Mouse (Mus musculus) neural tube, embryonic 13.5 days (tissue): Measurements from ENCODE around the gene Tbc1d1. TPM values are rescaled to one million over a fixed set of nuclear protein-coding genes. Genes with fewer than 3 reads are reported as not detected.

Experiments used
- ATAC-seq: fragments of 200-750 bp; cut with Nextera tagmentation; 2 replicates; pipeline ENCODE4 v1.8.0; 2017; ENCODE audit warnings: low read depth, mild to moderate bottlenecking, moderate TSS enrichment, moderate library complexity
- H3K27ac ChIP-seq: fragments of 300-500 bp; sonication (generic); replicated peaks from 2 replicates; pipeline ENCODE4 v1.5.1; 2015; ENCODE audit warnings: moderate library complexity, mild to moderate bottlenecking, inconsistent platforms
- H3K27me3 ChIP-seq: fragments of 300-500 bp; sonication (generic); 2 replicates; pipeline ENCODE4 v1.6.1; 2015; ENCODE audit warnings: mild to moderate bottlenecking, inconsistent platforms
- H3K36me3 ChIP-seq: fragments of 300-500 bp; sonication (generic); 2 replicates; pipeline ENCODE4 v1.6.1; 2015; ENCODE audit warnings: mild to moderate bottlenecking, inconsistent platforms
- H3K4me1 ChIP-seq: fragments of 300-500 bp; sonication (generic); replicated peaks from 2 replicates; pipeline ENCODE4 v1.6.1; 2015; ENCODE audit warnings: inconsistent platforms
- H3K4me2 ChIP-seq: fragments of 300-500 bp; sonication (generic); 2 replicates; pipeline ENCODE4 v1.6.1; 2015; ENCODE audit warnings: inconsistent platforms, mild to moderate bottlenecking, moderate library complexity
- H3K4me3 ChIP-seq: fragments of 300-500 bp; sonication (generic); 2 replicates; pipeline ENCODE4 v1.5.1; 2015; ENCODE audit warnings: mild to moderate bottlenecking, inconsistent platforms
- H3K9ac ChIP-seq: fragments of 300-500 bp; sonication (generic); 2 replicates; pipeline ENCODE4 v1.6.1; 2015; ENCODE audit warnings: moderate library complexity, mild to moderate bottlenecking, inconsistent platforms
- H3K9me3 ChIP-seq: fragments of 300-500 bp; sonication (generic); 2 replicates; pipeline ENCODE4 v1.6.1; 2016; ENCODE audit warnings: inconsistent platforms
- WGBS: fragments of 180-500 bp; shearing (Covaris S2); methylation state at CpG from one replicate; pipeline ENCODE4 v1.1.7; 2015; 5-methylcytosine and 5-hydroxymethylcytosine counted together
- polyA plus RNA-seq: library from polyadenylated mRNA; unstranded; fragments of >200 nt; fragmentation: Nextera tagmentation; extraction: Ambion mirVana; gene quantifications from 2 replicates; pipeline ENCODE4 v1.2.1, GENCODE M21; 2015

Gene Tbc1d1
- polyA plus RNA-seq, 1 experiment from 2014 or later, result 14.9 TPM

GRCm38 (mm10) chr5:64340366-64340765, 184.3 kb downstream of the Tbc1d1 start:
- Histone ChIP-seq H3K9ac (no peak overlapping the region), H3K27me3 (no peaks in the 10 kb centered on the region), H3K27ac (no peak overlapping the region), H3K36me3 (peaks cover 5% of the 10 kb centered on the region; the same call in 1 of the 2 replicates), H3K4me1 (peaks cover 29% of the 10 kb centered on the region), H3K4me2 (no peak overlapping the region), H3K4me3 (no peak overlapping the region), H3K9me3 (no peaks in the 10 kb centered on the region)
- no peak for ATAC-seq
- WGBS, result 46% methylated on average over 3 of the region's 3 CpGs

GRCm38 (mm10) chr5:64341671-64342070, 185.6 kb downstream of the Tbc1d1 start:
- 76% methylated on average over 3 of the region's 3 CpGs for WGBS

GRCm38 (mm10) chr5:64342138-64342537, 186.0 kb downstream of the Tbc1d1 start:
- no peak for ATAC-seq
- 68% methylated on average over 10 of the region's 10 CpGs for WGBS
- Histone ChIP-seq H3K27ac (peak overlapping the region; percentile 14; the same call in 1 of the 2 replicates), H3K36me3 (0 out of 2 replicates have a peak, but pooled peaks cover 6% of the 10 kb centered on the region), H3K9me3 (no peaks in the 10 kb centered on the region), H3K27me3 (no peaks in the 10 kb centered on the region), H3K4me1 (peaks cover 33% of the 10 kb centered on the region), H3K9ac (no peak overlapping the region), H3K4me2 (no peak overlapping the region), H3K4me3 (no peak overlapping the region)

More at GRCm38 (mm10) chr5:64341671-64342070, 185.6 kb downstream of the Tbc1d1 start:
- Histone ChIP-seq H3K27ac (no peak overlapping the region), H3K36me3 (0 out of 2 replicates have a peak, but pooled peaks cover 6% of the 10 kb centered on the region), H3K4me1 (peaks cover 38% of the 10 kb centered on the region), H3K4me2 (no peak overlapping the region), H3K4me3 (no peak overlapping the region), H3K27me3 (no peaks in the 10 kb centered on the region), H3K9ac (no peak overlapping the region), H3K9me3 (no peaks in the 10 kb centered on the region)
- ATAC-seq, result no peak

GRCm38 (mm10) chr5:64343972-64344700, 188.0 kb downstream of the Tbc1d1 start:
- H3K36me3 ChIP-seq, result peaks cover 10% of the 10 kb centered on the region; the same call in 1 of the 2 replicates
- H3K27ac ChIP-seq, result no peak overlapping the region
- H3K4me2 ChIP-seq, result no peak overlapping the region
- H3K9me3 ChIP-seq, result no peaks in the 10 kb centered on the region
- peaks cover 34% of the 10 kb centered on the region for H3K4me1 ChIP-seq
- WGBS, result 51% methylated on average over 5 of the region's 5 CpGs
- ATAC-seq, result no peak
- H3K27me3 ChIP-seq, result no peaks in the 10 kb centered on the region
- no peak overlapping the region for H3K4me3 ChIP-seq
- H3K9ac ChIP-seq, result no peak overlapping the region

- H3K36me3 ChIP-seq, result peaks cover 19% of the 10 kb centered on the region; the same call in 1 of the 2 replicates
- no peak overlapping the region for H3K4me2 ChIP-seq
- H3K4me3 ChIP-seq, result no peak overlapping the region
- H3K9ac ChIP-seq, result no peak overlapping the region
- 52% methylated on average over 16 of the region's 16 CpGs for WGBS
- peaks cover 34% of the 10 kb centered on the region for H3K4me1 ChIP-seq
- H3K27ac ChIP-seq, result peak overlapping the region; percentile 18; the same call in 1 of the 2 replicates
- no peak for ATAC-seq
- H3K9me3 ChIP-seq, result no peaks in the 10 kb centered on the region
- no peaks in the 10 kb centered on the region for H3K27me3 ChIP-seq
Observed at GRCm38 (mm10) chr5:64345181-64345735, 189.2 kb downstream of the Tbc1d1 start.

GRCm38 (mm10) chr5:64345761-64346160, 189.7 kb downstream of the Tbc1d1 start:
- no peaks in the 10 kb centered on the region for H3K27me3 ChIP-seq
- no peak overlapping the region for H3K27ac ChIP-seq
- WGBS, result 83% methylated on average over 7 of the region's 7 CpGs
- no peak overlapping the region for H3K4me2 ChIP-seq
- peaks cover 34% of the 10 kb centered on the region for H3K4me1 ChIP-seq
- no peak overlapping the region for H3K9ac ChIP-seq
- no peak for ATAC-seq
- H3K4me3 ChIP-seq, result no peak overlapping the region
- H3K9me3 ChIP-seq, result no peaks in the 10 kb centered on the region
- H3K36me3 ChIP-seq, result peaks cover 21% of the 10 kb centered on the region; the same call in 1 of the 2 replicates

- Histone ChIP-seq H3K9me3 (no peaks in the 10 kb centered on the region), H3K27ac (no peak overlapping the region), H3K36me3 (peaks cover 27% of the 10 kb centered on the region; the same call in 1 of the 2 replicates), H3K4me2 (no peak overlapping the region), H3K9ac (no peak overlapping the region), H3K4me3 (no peak overlapping the region), H3K27me3 (no peaks in the 10 kb centered on the region), H3K4me1 (peaks cover 32% of the 10 kb centered on the region)
- WGBS, result 93% methylated on average over 6 of the region's 6 CpGs
- no peak for ATAC-seq
Observed at GRCm38 (mm10) chr5:64346343-64346885, 190.3 kb downstream of the Tbc1d1 start.

GRCm38 (mm10) chr5:64348166-64348565, 192.1 kb downstream of the Tbc1d1 start:
- Histone ChIP-seq H3K27ac (no peak overlapping the region), H3K4me1 (peaks cover 25% of the 10 kb centered on the region), H3K9me3 (no peaks in the 10 kb centered on the region), H3K9ac (no peak overlapping the region), H3K36me3 (peaks cover 25% of the 10 kb centered on the region; the same call in 1 of the 2 replicates), H3K4me3 (no peak overlapping the region), H3K4me2 (no peak overlapping the region), H3K27me3 (no peaks in the 10 kb centered on the region)
- ATAC-seq, result no peak
- WGBS, result over 99% methylated on average over 2 of the region's 2 CpGs

- ATAC-seq, result no peak; the same call in 1 of the 2 replicates
- Histone ChIP-seq H3K9me3 (no peaks in the 10 kb centered on the region), H3K4me3 (no peak overlapping the region), H3K27ac (0 out of 2 replicates have a peak overlapping the region, but pooled peaks have one; percentile 3), H3K9ac (no peak overlapping the region), H3K36me3 (peaks cover 25% of the 10 kb centered on the region; the same call in 1 of the 2 replicates), H3K27me3 (no peaks in the 10 kb centered on the region), H3K4me2 (no peak overlapping the region), H3K4me1 (peaks cover 25% of the 10 kb centered on the region)
- WGBS, result 76% methylated on average over 8 of the region's 8 CpGs
Observed at GRCm38 (mm10) chr5:64348780-64349179, 192.7 kb downstream of the Tbc1d1 start.

GRCm38 (mm10) chr5:64351968-64352367, 195.9 kb downstream of the Tbc1d1 start:
- no peak overlapping the region for H3K9ac ChIP-seq
- H3K9me3 ChIP-seq, result no peaks in the 10 kb centered on the region
- WGBS, result 85% methylated on average over 6 of the region's 6 CpGs
- H3K36me3 ChIP-seq, result peaks cover 22% of the 10 kb centered on the region; the same call in 1 of the 2 replicates
- H3K4me1 ChIP-seq, result peaks cover 3% of the 10 kb centered on the region; the same call in 1 of the 2 replicates
- no peak for ATAC-seq
- no peak overlapping the region for H3K27ac ChIP-seq
- H3K27me3 ChIP-seq, result no peaks in the 10 kb centered on the region
- no peak overlapping the region for H3K4me3 ChIP-seq
- no peak overlapping the region for H3K4me2 ChIP-seq

GRCm38 (mm10) chr5:64358639-64359584, 202.8 kb downstream of the Tbc1d1 start:
- Histone ChIP-seq H3K4me2 (no peak overlapping the region), H3K27ac (no peak overlapping the region), H3K27me3 (no peaks in the 10 kb centered on the region), H3K4me1 (peaks cover 22% of the 10 kb centered on the region), H3K4me3 (no peak overlapping the region), H3K36me3 (no peaks in the 10 kb centered on the region), H3K9me3 (no peaks in the 10 kb centered on the region), H3K9ac (no peak overlapping the region; the same call in 1 of the 2 replicates)
- no peak for ATAC-seq
- WGBS, result 78% methylated on average over 18 of the region's 18 CpGs
